22 mouse cellular contexts compared by ENCODE assay signal in genomic region chr2:163546623-163547318, GRCm38 (mm10). TPM values are rescaled to one million over a fixed set of nuclear protein-coding genes. Genes with fewer than 3 reads are reported as not detected.
DNase-seq lines count a peak whose midpoint lies in the region; ATAC-seq and TF ChIP-seq lines count a peak whose summit lies in the region.
"Had no signal": no experiment of that assay in that cellular context is flagged by ENCODE, and none has a peak within 500 bp of the region (broad histone marks: within the 10 kb centered on the region; RNA-seq: fewer than 3 reads in every experiment).

No protein-coding gene starts in this region.

- no peaks in the 10 kb centered on the region for H3K36me3 ChIP-seq in kidney, postnatal 0 days (ENCODE audit: insufficient read depth, low read length)
- H3K36me3 ChIP-seq in liver, embryonic 12.5 days = no peaks in the 10 kb centered on the region
- H3K36me3 ChIP-seq in stomach, embryonic 16.5 days (ENCODE audit: control insufficient read depth, insufficient read depth, low read length) = no peaks in the 10 kb centered on the region
- H3K36me3 ChIP-seq in midbrain, embryonic 10.5 days = no peaks in the 10 kb centered on the region
- H3K36me3 ChIP-seq: embryonic facial prominence, embryonic 13.5 days; heart, embryonic 13.5 days; limb, embryonic 13.5 days had no signal

- peak; percentile 76 for ATAC-seq in kidney, postnatal 0 days (replicated peaks; ENCODE audit: low FRiP score, low read depth)
- peak; percentile 79 for ATAC-seq in liver, embryonic 12.5 days
- ATAC-seq in stomach, embryonic 16.5 days (ENCODE audit: insufficient read depth, low FRiP score) = peak; percentile 85
- ATAC-seq: inflammation-experienced regulatory T-cells, adult 6 months had no signal

- DNase-seq in kidney, adult 11 months = peak; percentile 86
- no peak for DNase-seq in kidney, postnatal 0 days (ENCODE audit: low spot score)
- DNase-seq in layer of hippocampus, adult 18-20 months (ENCODE audit: low spot score in 2 of 2) = no peak
- no peak for DNase-seq in midbrain, embryonic 10.5 days (ENCODE audit: low spot score)
- DNase-seq in frontal cortex, postnatal 36 days (ENCODE audit: low spot score in 2 of 2) = no peak
- DNase-seq: cerebellum, adult 11-12 months; layer of hippocampus, postnatal 36 days; lung, postnatal 10 days; retina, postnatal 1 day had no signal

- H3K27me3 ChIP-seq in kidney, postnatal 0 days (ENCODE audit: insufficient read depth, low read length) = no peaks in the 10 kb centered on the region
- peaks cover 11% of the 10 kb centered on the region; the same call in 1 of the 2 replicates for H3K27me3 ChIP-seq in liver, embryonic 12.5 days (replicated peaks)
- H3K27me3 ChIP-seq in stomach, embryonic 16.5 days (ENCODE audit: control insufficient read depth, insufficient read depth, low read length) = no peaks in the 10 kb centered on the region
- H3K27me3 ChIP-seq in midbrain, embryonic 10.5 days (ENCODE audit: low read depth, poor library complexity, severe bottlenecking) = no peaks in the 10 kb centered on the region
- H3K27me3 ChIP-seq: embryonic facial prominence, embryonic 13.5 days; limb, embryonic 13.5 days had no signal

- WGBS in kidney, postnatal 0 days = 66% methylated on average over 14 of the region's 14 CpGs
- WGBS in liver, embryonic 12.5 days (ENCODE audit: insufficient replicate concordance) = 55% methylated on average over 14 of the region's 14 CpGs
- 58% methylated on average over 14 of the region's 14 CpGs for WGBS in stomach, embryonic 16.5 days
- WGBS in midbrain, embryonic 10.5 days = 78% methylated on average over 14 of the region's 14 CpGs

- H3K27ac ChIP-seq in kidney, postnatal 0 days = peak overlapping the region; percentile 65; the same call in 1 of the 2 replicates
- H3K27ac ChIP-seq in liver, embryonic 12.5 days = no peak overlapping the region
- H3K27ac ChIP-seq in stomach, embryonic 16.5 days (ENCODE audit: low read length) = no peak overlapping the region
- no peak overlapping the region for H3K27ac ChIP-seq in midbrain, embryonic 10.5 days (replicated peaks)
- H3K27ac ChIP-seq: embryonic facial prominence, embryonic 13.5 days; heart, embryonic 13.5 days; limb, embryonic 13.5 days had no signal

- peak overlapping the region; percentile 51; the same call in 1 of the 2 replicates for H3K9ac ChIP-seq in kidney, postnatal 0 days (ENCODE audit: low read depth, low read length)
- H3K9ac ChIP-seq in liver, embryonic 12.5 days = no peak overlapping the region
- H3K9ac ChIP-seq in stomach, embryonic 16.5 days (ENCODE audit: low read length) = no peak overlapping the region
- H3K9ac ChIP-seq: embryonic facial prominence, embryonic 13.5 days; heart, embryonic 13.5 days; limb, embryonic 13.5 days had no signal

- no peak for TF ChIP-seq CTCF in kidney, postnatal 0 days (IDR thresholded peaks at IDR 0.05; ENCODE audit: low read depth)

- peak overlapping the region; percentile 41 for H3K4me2 ChIP-seq in kidney, postnatal 0 days (ENCODE audit: low read length)
- H3K4me2 ChIP-seq in liver, embryonic 12.5 days = no peak overlapping the region
- no peak overlapping the region for H3K4me2 ChIP-seq in stomach, embryonic 16.5 days (ENCODE audit: low read depth, low read length)
- H3K4me2 ChIP-seq: embryonic facial prominence, embryonic 13.5 days; heart, embryonic 13.5 days; limb, embryonic 13.5 days had no signal

- peak overlapping the region; percentile 13 for H3K4me3 ChIP-seq in kidney, postnatal 0 days (replicated peaks; ENCODE audit: low read depth, low read length)
- H3K4me3 ChIP-seq in liver, embryonic 12.5 days = peak overlapping the region; percentile 45
- H3K4me3 ChIP-seq in stomach, embryonic 16.5 days (replicated peaks; ENCODE audit: low read length) = no peak overlapping the region
- H3K4me3 ChIP-seq in midbrain, embryonic 10.5 days = no peak overlapping the region
- H3K4me3 ChIP-seq: embryonic facial prominence, embryonic 13.5 days; heart, embryonic 13.5 days; limb, embryonic 13.5 days had no signal

- no peaks in the 10 kb centered on the region for H3K9me3 ChIP-seq in kidney, postnatal 0 days (replicated peaks; ENCODE audit: low read length)
- H3K9me3 ChIP-seq in liver, embryonic 12.5 days (replicated peaks) = no peaks in the 10 kb centered on the region
- no peaks in the 10 kb centered on the region for H3K9me3 ChIP-seq in stomach, embryonic 16.5 days (replicated peaks; ENCODE audit: control insufficient read depth, low read length)
- H3K9me3 ChIP-seq in midbrain, embryonic 10.5 days (replicated peaks) = no peaks in the 10 kb centered on the region
- H3K9me3 ChIP-seq: embryonic facial prominence, embryonic 13.5 days; heart, embryonic 13.5 days; limb, embryonic 13.5 days had no signal

- no peaks in the 10 kb centered on the region for H3K4me1 ChIP-seq in kidney, postnatal 0 days (replicated peaks; ENCODE audit: insufficient read depth, low read length)
- H3K4me1 ChIP-seq in liver, embryonic 12.5 days = peaks cover 3% of the 10 kb centered on the region
- 0 out of 2 replicates have a peak, but pooled peaks cover under 1% of the 10 kb centered on the region for H3K4me1 ChIP-seq in stomach, embryonic 16.5 days (ENCODE audit: control insufficient read depth, insufficient read depth, low read length)
- peaks cover 4% of the 10 kb centered on the region; the same call in 1 of the 2 replicates for H3K4me1 ChIP-seq in midbrain, embryonic 10.5 days
- H3K4me1 ChIP-seq: heart, embryonic 13.5 days; limb, embryonic 13.5 days had no signal

RNA-seq across cellular contexts. Expression of gene Hnf4a, which starts 40.2 kb away (rescaled TPM):
- 21.6 and 24.3 TPM in 2 replicates for polyA plus RNA-seq in kidney, postnatal 0 days (2015; fragmentation: Nextera tagmentation; extraction: Ambion mirVana)
- 15.1 and 15.4 TPM in 2 replicates for polyA plus RNA-seq in liver, embryonic 12.5 days (2016; fragmentation: Nextera tagmentation; extraction: Ambion mirVana)
- 34.1 and 41.4 TPM in 2 replicates for polyA plus RNA-seq in stomach, embryonic 16.5 days (2015; fragmentation: Nextera tagmentation; extraction: Ambion mirVana)
- total RNA-seq in layer of hippocampus, adult 18-20 months (2021) = not detected
- polyA plus RNA-seq in midbrain, embryonic 10.5 days (2016; fragmentation: Nextera tagmentation; extraction: Ambion mirVana) = 0.02 TPM in 1 of 2 replicates, not detected in the other
- total RNA-seq: layer of hippocampus, postnatal 36 days; neutrophil, adult 5-6 weeks had no signal
- polyA plus RNA-seq: C2C12; cortical plate, adult 2 months; embryonic facial prominence, embryonic 13.5 days; forebrain, embryonic 11.5 days; inflammation-experienced regulatory T-cells, adult 6 months; limb, embryonic 13.5 days had no signal

RNA-seq across cellular contexts. Expression of gene R3hdml, which starts 54.7 kb away (rescaled TPM):
- 27.4 and 29.8 TPM in 2 replicates for polyA plus RNA-seq in kidney, postnatal 0 days (2015; fragmentation: Nextera tagmentation; extraction: Ambion mirVana)
- not detected in 2 replicates for polyA plus RNA-seq in liver, embryonic 12.5 days (2016; fragmentation: Nextera tagmentation; extraction: Ambion mirVana)
- polyA plus RNA-seq in stomach, embryonic 16.5 days (2015; fragmentation: Nextera tagmentation; extraction: Ambion mirVana) = not detected in 2 replicates
- total RNA-seq in layer of hippocampus, adult 18-20 months (2021) = not detected
- not detected in 2 replicates for polyA plus RNA-seq in midbrain, embryonic 10.5 days (2016; fragmentation: Nextera tagmentation; extraction: Ambion mirVana)
- total RNA-seq: hematopoietic stem cell, adult 5-6 weeks; layer of hippocampus, postnatal 36 days; neutrophil, adult 5-6 weeks had no signal
- polyA plus RNA-seq: cortical plate, adult 2 months; embryonic facial prominence, embryonic 13.5 days; forebrain, embryonic 11.5 days; gonadal fat pad, adult 2 months; heart, embryonic 13.5 days; inflammation-experienced regulatory T-cells, adult 6 months; limb, embryonic 13.5 days; testis, adult 2 months had no signal

RNA-seq across cellular contexts. Expression of gene Ttpal, which starts 55.3 kb away (rescaled TPM):
- polyA plus RNA-seq in kidney, postnatal 0 days (2015; fragmentation: Nextera tagmentation; extraction: Ambion mirVana) = 18.1 and 19.7 TPM in 2 replicates
- 18.2 and 20.4 TPM in 2 replicates for polyA plus RNA-seq in liver, embryonic 12.5 days (2016; fragmentation: Nextera tagmentation; extraction: Ambion mirVana)
- polyA plus RNA-seq in stomach, embryonic 16.5 days (2015; fragmentation: Nextera tagmentation; extraction: Ambion mirVana) = 31.4 and 33.3 TPM in 2 replicates
- 10 to 100 TPM; 51.4 to 53.1 TPM for total RNA-seq in layer of hippocampus, adult 18-20 months (2021)
- 29.9 and 38.4 TPM in 2 replicates for polyA plus RNA-seq in midbrain, embryonic 10.5 days (2016; fragmentation: Nextera tagmentation; extraction: Ambion mirVana)

Comparison
In these comparisons a context has a peak if more than half of its experiments do, and no peak if none do; other contexts are left out.
1. H3K4me3 ChIP-seq: peak in kidney, postnatal 0 days (single experiment) and liver, embryonic 12.5 days (single experiment); none in stomach, embryonic 16.5 days (single experiment) and midbrain, embryonic 10.5 days (single experiment).
2. RNA of gene Hnf4a, which starts 40.2 kb away (polyA plus RNA-seq): 34.1 to 41.4 TPM in stomach, embryonic 16.5 days, 21.6 to 24.3 TPM in kidney, postnatal 0 days and 15.1 to 15.4 TPM in liver, embryonic 12.5 days; 0.02 TPM in midbrain, embryonic 10.5 days; every median in the first group is over 10 times any median in the second.
3. RNA of gene R3hdml, which starts 54.7 kb away (polyA plus RNA-seq): 27.4 to 29.8 TPM in kidney, postnatal 0 days; not detected in stomach, embryonic 16.5 days, not detected in liver, embryonic 12.5 days and not detected in midbrain, embryonic 10.5 days; every median in the first group is over 10 times any median in the second.
4. Peak in every context shown above with its lines, with median percentiles within 50 percentile points of each other: ATAC-seq.